Mouse (Mus musculus): ENCODE data around the gene Pctp. TPM values are rescaled to one million over a fixed set of nuclear protein-coding genes. Genes with fewer than 3 reads are reported as not detected.

Pctp gene
- 10 to 100 TPM in 1 of 2 experiments, 1 to 10 TPM in 1; 9.1 to 14.5 TPM for polyA plus RNA-seq (2017; shearing (Covaris generic))

GRCm38 (mm10) chr11:90002231-90002986 is at the start of gene Pctp:
Gene Pctp, minus strand, starts transcription at chr11:90002894.
- ATAC-seq: peak; percentile 94

DNA sequence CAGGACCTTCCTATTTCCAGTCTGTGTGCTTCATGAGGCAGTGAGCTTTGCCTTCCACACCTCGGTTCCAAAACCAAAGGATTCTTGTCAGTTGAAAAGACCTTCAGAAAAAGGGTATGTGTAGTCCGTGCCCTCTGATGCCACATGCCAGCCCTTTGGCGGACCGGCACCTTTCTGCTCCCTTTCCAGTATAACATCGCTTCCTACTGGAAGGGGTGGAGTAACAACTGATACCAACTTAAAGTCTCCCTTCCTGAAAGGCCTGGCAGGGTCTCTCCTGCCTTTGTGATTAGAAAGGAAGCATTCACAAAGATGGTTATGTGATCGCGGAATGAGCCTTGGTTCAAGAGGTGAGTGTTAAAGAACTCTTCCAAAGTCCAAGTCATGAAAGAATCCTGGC is 47.3 kb upstream of the Pctp start:
- ATAC-seq: no peak

DNA sequence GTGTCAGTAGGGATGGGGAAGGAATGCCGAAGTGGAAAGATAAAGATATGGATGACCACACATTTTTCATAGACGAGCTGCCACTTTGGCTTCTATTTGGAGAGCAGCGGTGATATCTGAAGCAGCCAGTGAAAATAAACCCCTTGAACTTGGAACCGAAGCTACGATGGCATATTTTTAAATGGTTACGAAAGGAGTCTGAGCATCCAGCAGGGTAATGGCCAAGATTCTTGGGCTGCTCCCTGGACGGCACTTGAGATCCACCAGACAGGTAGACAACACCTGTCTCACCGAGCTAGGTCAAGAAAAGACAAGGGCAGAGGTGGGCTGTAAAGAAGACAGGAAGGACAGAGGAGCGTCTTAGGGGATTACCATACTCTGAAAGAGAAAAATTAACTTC is 44.6 kb upstream of the Pctp start:
- ATAC-seq: no peak

- no peak for ATAC-seq
Observed at GRCm38 (mm10) chr11:90046211-90046610, 43.5 kb upstream of the Pctp start.

DNA sequence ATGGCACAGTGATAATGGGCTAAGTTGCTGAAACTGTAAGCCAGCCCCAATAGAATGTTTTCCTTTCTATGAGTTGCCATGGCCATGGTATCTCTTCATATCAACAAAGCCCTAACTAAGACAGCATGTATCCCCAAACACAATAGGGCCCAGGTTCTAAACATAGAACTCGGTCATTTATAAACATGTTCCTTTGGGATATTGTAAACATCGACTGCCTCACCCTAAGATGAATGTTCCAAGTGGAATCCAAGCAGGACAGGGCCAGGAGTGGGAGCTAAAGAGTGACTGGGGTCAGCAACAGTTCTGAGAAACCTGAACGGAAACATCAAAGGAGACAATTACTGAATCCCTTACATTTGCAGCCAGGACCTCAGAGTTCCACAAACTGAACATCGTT is 41.8 kb upstream of the Pctp start:
- ATAC-seq: no peak

- no peak for ATAC-seq
Observed at GRCm38 (mm10) chr11:90038022-90038421, 35.3 kb upstream of the Pctp start.

- ATAC-seq: no peak
Observed at GRCm38 (mm10) chr11:90036416-90036815, 33.7 kb upstream of the Pctp start.

DNA sequence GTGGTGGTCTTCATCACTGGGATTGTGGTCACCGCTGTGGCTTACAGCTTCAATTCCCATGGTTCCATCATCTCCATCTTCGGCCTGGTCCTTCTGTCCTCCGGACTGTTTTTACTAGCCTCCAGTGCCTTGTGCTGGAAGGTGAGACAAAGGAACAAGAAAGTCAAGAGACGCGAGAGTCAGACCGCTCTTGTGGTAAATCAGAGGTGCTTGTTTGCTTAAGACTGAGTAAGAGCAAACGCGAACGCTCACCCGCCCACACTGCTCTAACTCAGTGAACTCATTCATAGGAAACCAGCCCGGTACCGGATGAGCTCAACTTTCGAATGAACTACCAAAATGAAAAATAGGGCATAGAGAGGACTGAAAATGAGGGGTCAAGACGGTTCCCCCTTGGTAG is 32.8 kb upstream of the Pctp start:
- ATAC-seq: no peak

- ATAC-seq: no peak
Observed at GRCm38 (mm10) chr11:90034646-90035045, 32.0 kb upstream of the Pctp start.

GRCm38 (mm10) chr11:90033442-90033841 is 30.7 kb upstream of the Pctp start:
- ATAC-seq: no peak

DNA sequence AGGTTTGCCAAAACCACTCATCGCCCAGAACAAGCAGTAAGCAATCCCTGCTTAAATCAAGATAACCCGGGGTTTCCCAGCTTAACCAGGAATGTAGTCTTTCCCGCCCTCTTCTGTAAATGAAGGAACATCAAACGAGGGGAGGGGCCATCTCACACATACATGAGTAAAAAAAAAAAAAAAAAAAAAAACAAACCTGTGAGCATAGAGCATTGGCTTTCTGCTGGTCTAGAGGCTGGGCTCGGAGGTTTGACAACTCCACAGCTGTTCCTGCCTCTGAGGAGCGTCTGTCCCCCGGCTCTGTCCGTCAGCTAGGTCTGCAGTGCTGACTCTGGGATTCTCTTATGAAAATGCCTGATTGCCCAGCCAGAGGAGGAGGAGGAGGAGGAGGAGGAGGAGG is 30.1 kb upstream of the Pctp start:
- no peak for ATAC-seq

GRCm38 (mm10) chr11:90031076-90031475 is 28.4 kb upstream of the Pctp start:
- no peak for ATAC-seq

DNA sequence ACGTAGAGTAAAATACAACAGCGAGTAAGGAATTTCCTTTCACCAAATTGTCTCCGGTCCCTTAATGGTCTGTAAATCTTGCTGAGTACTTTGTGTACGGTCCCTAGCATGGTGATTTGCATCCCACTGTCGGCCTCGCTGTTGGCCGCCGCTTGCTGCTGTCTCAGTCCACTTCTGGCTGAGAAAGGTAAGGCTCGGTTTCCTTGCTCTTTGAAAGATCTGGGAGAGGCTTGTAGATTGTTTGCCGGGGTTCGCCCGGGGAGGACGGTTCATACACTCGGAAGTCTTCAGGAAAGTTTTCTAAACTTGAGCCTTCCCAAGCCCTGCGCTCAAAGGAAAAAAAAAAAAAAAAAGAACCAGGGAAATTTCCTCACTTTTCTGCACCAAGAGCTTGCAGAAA is 27.9 kb upstream of the Pctp start:
- no peak for ATAC-seq

GRCm38 (mm10) chr11:90029841-90030398 is 27.2 kb upstream of the Pctp start, which contains the start of gene Tmem100:
Gene Tmem100, plus strand, starts transcription at chr11:90030348.
- no peak for ATAC-seq

DNA sequence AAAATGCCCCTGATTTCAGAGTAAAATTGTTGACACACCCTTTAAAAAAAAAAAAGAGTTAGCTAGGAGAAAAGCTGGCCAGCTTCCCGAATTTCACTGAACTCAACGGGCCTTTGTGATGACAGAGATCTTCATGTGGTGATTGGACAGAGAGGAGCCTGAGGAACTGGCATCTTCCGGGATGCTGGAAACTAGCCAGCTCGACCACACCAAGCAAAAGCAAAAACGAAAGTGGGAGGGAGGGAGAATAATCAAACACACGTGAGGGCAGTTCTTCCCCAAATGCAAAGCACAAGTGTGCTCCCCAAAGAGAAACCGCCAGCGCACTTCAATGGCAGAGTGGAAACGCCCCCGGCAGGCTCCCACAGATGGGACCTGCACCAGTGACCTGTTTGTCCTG is 26.7 kb upstream of the Pctp start:
- ATAC-seq: no peak

DNA sequence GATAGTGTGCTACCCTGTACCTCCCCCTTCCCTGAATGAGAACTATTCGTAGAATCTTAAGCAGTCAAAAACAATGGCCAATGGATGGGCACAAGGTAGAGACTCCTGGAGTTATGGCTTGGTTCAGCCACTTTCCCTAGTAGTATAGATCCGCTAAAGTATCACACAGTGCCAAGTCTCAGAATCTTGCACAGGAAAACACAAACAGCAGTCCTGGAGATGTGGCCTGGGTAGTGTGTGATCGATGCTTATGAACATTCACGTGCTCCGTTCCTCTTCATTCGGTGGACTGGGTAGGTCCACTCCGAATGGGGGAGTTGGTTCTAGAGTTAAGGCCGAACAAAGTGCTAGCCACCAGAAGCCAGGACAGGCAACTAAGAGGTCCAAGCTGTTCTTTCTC is 26.1 kb upstream of the Pctp start:
- ATAC-seq: no peak

DNA sequence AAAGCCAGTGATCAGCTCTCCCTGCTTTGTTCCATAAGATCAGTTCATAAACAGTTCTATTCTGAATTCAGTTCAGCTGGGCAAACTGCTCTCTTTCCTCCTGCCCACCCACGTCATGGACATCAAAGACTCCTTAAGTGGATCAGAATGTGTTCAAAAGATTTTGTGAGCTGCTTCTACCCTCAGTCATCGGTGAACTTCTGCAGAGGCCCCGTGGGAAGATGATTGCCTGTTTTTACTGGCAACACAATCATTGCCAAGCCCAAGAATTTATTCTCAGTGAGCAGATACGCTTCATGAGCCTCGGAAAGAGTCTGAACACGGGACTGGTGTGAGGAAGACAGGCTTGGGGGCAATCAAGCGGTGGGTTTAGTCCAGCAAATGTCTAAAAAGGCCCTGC is 24.5 kb upstream of the Pctp start:
- ATAC-seq: no peak

GRCm38 (mm10) chr11:90026802-90027174 is 24.1 kb upstream of the Pctp start:
- no peak for ATAC-seq

DNA sequence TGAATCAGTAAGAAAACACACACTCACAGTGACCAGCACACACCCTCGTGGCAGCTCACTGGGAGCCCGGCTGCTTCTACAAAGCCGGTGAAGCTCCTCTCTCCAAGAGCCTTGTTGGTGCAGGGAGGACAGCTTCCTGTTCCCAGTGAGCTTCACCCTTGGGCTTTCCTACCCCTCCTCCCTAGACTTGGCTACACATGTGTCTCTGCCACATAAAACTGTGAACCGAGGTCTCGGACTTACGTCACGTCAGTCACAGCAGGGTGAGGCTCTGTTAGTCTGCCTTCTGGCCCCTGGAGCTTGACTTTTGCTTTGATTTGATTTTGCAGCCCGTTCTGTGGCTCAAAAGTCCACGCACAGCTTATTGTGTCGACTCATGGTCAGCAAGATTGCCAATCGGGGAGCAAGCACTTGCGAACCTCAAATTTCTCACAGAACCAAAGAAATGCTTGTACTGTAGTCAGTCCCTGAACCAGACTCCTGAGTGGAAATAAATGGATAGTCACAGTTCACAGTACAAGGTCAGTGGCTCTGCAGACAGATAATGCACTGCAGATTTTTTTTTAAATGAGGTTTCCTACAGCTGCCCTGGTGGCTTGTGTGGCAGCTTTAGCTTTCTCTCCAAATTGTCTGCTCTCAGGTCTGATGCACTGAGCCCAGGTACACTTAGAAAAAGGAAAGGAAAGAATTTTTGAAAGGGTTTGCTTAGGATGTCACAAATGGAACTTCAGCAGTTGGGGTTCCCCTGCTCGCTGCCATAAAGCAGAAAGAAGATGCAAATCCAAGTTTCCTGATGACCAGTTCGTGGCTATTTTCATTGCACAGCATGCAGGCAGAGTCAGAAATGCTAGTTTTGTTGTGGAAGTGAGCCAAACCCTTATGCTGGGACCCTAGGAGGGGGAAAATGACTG is 23.5 kb upstream of the Pctp start:
- ATAC-seq: no peak

DNA sequence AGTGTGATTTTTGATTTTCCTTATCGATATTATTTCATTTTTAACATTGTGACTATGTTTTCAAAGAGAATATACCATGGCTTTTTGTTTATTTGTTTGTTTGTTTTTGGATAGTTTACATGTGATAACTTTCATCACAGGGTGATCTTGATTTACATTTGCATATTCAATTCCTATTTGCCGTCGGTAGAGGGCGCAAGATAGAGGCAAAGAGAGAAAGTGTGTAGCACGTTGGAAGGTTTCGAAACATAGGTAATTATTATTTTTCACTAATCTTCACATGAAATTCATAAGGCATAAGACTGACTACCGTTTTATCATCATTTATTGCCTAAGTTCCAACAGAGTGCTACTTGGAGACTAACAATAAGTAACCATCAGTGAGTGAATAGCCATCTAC is 16.5 kb upstream of the Pctp start:
- ATAC-seq: no peak

DNA sequence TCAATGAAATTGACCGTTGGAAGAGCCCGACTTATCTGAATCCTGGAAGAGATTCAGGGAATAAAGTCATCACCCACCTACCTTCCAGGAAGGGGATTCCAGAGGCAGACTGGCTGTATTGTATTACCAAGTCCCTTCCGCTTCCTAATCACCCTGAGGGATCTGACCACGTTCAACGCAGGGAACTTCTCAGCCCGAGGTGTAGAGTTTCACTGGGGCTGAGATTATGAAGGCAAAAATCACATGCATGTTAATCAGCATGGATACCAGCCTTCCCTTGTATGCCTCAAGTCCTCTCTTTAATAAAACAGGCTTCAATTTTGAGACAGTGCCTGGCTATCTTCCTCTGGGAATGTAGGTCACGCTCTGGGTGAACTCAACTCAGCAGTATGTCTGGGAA is 12.6 kb upstream of the Pctp start:
- no peak for ATAC-seq

DNA sequence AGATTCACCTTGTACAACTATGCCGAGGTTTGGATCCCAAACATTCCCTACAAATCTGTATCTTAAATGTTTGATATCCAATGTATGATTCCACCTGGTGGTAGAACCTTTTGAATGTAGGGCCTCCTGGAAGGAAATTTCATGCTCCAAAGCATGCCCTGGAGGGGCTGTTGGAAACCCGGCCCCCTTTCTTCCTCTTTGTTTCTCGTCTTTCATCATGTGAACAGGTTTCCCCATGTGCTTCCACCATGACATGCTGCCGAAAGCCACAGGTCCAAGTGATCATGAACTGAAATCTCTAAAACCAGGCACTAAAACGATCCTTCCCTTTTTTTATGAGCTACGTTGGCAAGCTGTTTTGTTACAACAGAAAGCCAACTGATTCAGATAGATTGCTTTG is 11.0 kb upstream of the Pctp start:
- no peak for ATAC-seq

DNA sequence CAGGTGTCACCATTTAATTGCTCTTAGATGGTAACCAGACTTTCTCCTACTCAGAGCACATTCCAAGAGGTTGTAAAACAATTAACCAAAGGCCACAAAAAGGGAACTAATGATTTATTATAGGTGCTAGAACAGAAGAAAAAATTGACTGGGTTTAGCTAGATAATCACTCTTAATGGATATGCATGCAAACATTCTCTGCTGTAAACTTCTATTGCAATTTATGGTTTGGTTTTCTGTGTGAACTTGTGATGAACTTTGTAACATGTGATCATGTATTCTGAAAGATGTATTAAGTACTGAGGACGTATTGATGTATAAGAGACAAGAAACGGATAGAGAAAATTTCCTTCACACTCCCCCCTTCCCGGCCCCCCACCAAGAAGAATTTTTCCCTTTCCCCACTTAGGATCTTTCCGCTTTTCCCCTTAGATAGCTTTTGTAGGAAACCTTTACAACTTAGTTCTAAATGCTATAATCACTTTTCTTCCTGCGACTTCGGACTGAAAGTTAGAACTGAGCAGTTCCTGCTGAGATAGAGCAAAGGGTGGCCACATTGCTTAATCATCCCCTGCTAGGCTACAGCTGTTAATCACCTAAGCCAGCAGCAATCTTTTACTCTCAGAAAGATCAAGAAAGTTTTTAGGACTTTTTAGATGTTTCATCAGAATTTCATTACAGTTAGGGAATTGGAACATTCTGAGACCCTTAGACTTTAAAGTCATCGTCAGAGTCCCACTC is 5.3 kb upstream of the Pctp start:
- ATAC-seq: no peak

Measured in CD4-positive, CD25-positive, alpha-beta regulatory T cell, adult 4 months (primary cell).